Comparison of ENCODE assay signal across 8 mouse cellular contexts in genomic region chr10:81604968-81605665, GRCm38 (mm10). TPM values are rescaled to one million over a fixed set of nuclear protein-coding genes. Genes with fewer than 3 reads are reported as not detected.
DNase-seq lines count a peak whose midpoint lies in the region; ATAC-seq lines count a peak whose summit lies in the region.

No protein-coding gene starts in this region.

- H3K36me3 ChIP-seq in intestine, embryonic 14.5 days (ENCODE audit: control insufficient read depth, insufficient read depth, low read length), result no peaks in the 10 kb centered on the region
- peaks cover 16% of the 10 kb centered on the region for H3K36me3 ChIP-seq in midbrain, embryonic 10.5 days

- H3K9ac ChIP-seq in intestine, embryonic 14.5 days (ENCODE audit: low read length), result peak overlapping the region; percentile 8; the same call in 1 of the 2 replicates

- peak overlapping the region; percentile 49 for H3K4me2 ChIP-seq in intestine, embryonic 14.5 days (ENCODE audit: low read length)

- DNase-seq in adrenal gland, adult 18-20 months (ENCODE audit: low spot score in 2 of 2), result peak; percentile 81 to 84
- peak; percentile 95 for DNase-seq in embryo, embryonic 10 days (ENCODE audit: low spot score)
- DNase-seq in gastrocnemius, postnatal 25 days, result peak; percentile 77
- peak; percentile 94 for DNase-seq in intestine, embryonic 14.5 days (ENCODE audit: low spot score)
- peak; percentile 83 to 88 for DNase-seq in left cerebral cortex, postnatal 36 days (ENCODE audit: low spot score in 2 of 2)
- peak; percentile 87 for DNase-seq in midbrain, embryonic 10.5 days (ENCODE audit: low spot score)
- DNase-seq in right cerebral cortex, postnatal 36 days (ENCODE audit: low spot score in 2 of 2), result peak; percentile 74 to 84
- peak; percentile 76 to 86 for DNase-seq in urinary bladder, postnatal 4 days (ENCODE audit: low spot score in 2 of 2)

- ATAC-seq in intestine, embryonic 14.5 days (replicated peaks; ENCODE audit: low FRiP score, low TSS enrichment, low read depth), result peak; percentile 1; the same call in 1 of the 2 replicates

- no peaks in the 10 kb centered on the region for H3K27me3 ChIP-seq in intestine, embryonic 14.5 days (replicated peaks; ENCODE audit: control insufficient read depth, insufficient read depth, low read length)
- H3K27me3 ChIP-seq in midbrain, embryonic 10.5 days (ENCODE audit: low read depth, poor library complexity, severe bottlenecking), result peaks cover 24% of the 10 kb centered on the region

- H3K4me1 ChIP-seq in intestine, embryonic 14.5 days (replicated peaks; ENCODE audit: control insufficient read depth, insufficient read depth, low read length), result peaks cover 29% of the 10 kb centered on the region
- H3K4me1 ChIP-seq in midbrain, embryonic 10.5 days, result peaks cover 50% of the 10 kb centered on the region

- peak overlapping the region; percentile 28 for H3K4me3 ChIP-seq in intestine, embryonic 14.5 days (ENCODE audit: low read depth, low read length)
- peak overlapping the region; percentile 70 for H3K4me3 ChIP-seq in midbrain, embryonic 10.5 days

- H3K27ac ChIP-seq in intestine, embryonic 14.5 days (ENCODE audit: low read depth), result peak overlapping the region; percentile 88
- H3K27ac ChIP-seq in midbrain, embryonic 10.5 days (replicated peaks), result peak overlapping the region; percentile 82

- no peaks in the 10 kb centered on the region for H3K9me3 ChIP-seq in intestine, embryonic 14.5 days (ENCODE audit: control insufficient read depth, low read length)
- no peaks in the 10 kb centered on the region for H3K9me3 ChIP-seq in midbrain, embryonic 10.5 days (replicated peaks)

- intact Hi-C loops in left cerebral cortex, postnatal 36 days (cut with DNase I), result loop anchor here (2.0 to 5.0 kb wide), 2 partner anchors 42 to 103 kb away; partner anchors contain the start of gene S1pr4

- 19% methylated on average over 29 of the region's 29 CpGs for WGBS in intestine, embryonic 14.5 days
- WGBS in midbrain, embryonic 10.5 days, result 20% methylated on average over 29 of the region's 29 CpGs

RNA-seq across cellular contexts. Expression of gene BC025920, which starts 1.0 kb away (rescaled TPM):
- total RNA-seq in adrenal gland, adult 18-20 months (2021), result 1 to 10 TPM; 1.2 to 1.7 TPM
- total RNA-seq in gastrocnemius, postnatal 25 days (2021), result 1 to 10 TPM; 1.8 to 2.5 TPM
- 0.61 and 1.5 TPM in 2 replicates for polyA plus RNA-seq in intestine, embryonic 14.5 days (2014; fragmentation: Nextera tagmentation; extraction: Ambion mirVana)
- 1 to 10 TPM; 3.5 to 3.6 TPM for total RNA-seq in left cerebral cortex, postnatal 36 days (2021)
- polyA plus RNA-seq in midbrain, embryonic 10.5 days (2016; fragmentation: Nextera tagmentation; extraction: Ambion mirVana), result 1.4 and 2.0 TPM in 2 replicates

RNA-seq across cellular contexts. Expression of gene Tle6, which starts 4.2 kb away (rescaled TPM):
- 10 to 100 TPM; 21.4 to 37.3 TPM for total RNA-seq in adrenal gland, adult 18-20 months (2021)
- 1 to 10 TPM; 3.9 to 6.8 TPM for total RNA-seq in gastrocnemius, postnatal 25 days (2021)
- 15.0 and 21.3 TPM in 2 replicates for polyA plus RNA-seq in intestine, embryonic 14.5 days (2014; fragmentation: Nextera tagmentation; extraction: Ambion mirVana)
- total RNA-seq in left cerebral cortex, postnatal 36 days (2021), result 10 to 100 TPM in 1 of 2 experiments, 1 to 10 TPM in 1; 9.7 to 10.9 TPM
- 6.0 and 8.8 TPM in 2 replicates for polyA plus RNA-seq in midbrain, embryonic 10.5 days (2016; fragmentation: Nextera tagmentation; extraction: Ambion mirVana)

RNA-seq across cellular contexts. Expression of gene Sirt6, which starts 22.5 kb away (rescaled TPM):
- total RNA-seq in adrenal gland, adult 18-20 months (2021), result 10 to 100 TPM; 18.2 to 21.5 TPM
- total RNA-seq in gastrocnemius, postnatal 25 days (2021), result 1 to 10 TPM; 3.8 to 5.2 TPM
- polyA plus RNA-seq in intestine, embryonic 14.5 days (2014; fragmentation: Nextera tagmentation; extraction: Ambion mirVana), result 34.1 and 39.2 TPM in 2 replicates
- 10 to 100 TPM; 22.7 to 29.4 TPM for total RNA-seq in left cerebral cortex, postnatal 36 days (2021)
- 49.3 and 58.7 TPM in 2 replicates for polyA plus RNA-seq in midbrain, embryonic 10.5 days (2016; fragmentation: Nextera tagmentation; extraction: Ambion mirVana)

RNA-seq across cellular contexts. Expression of gene Ankrd24, which starts 23.2 kb away (rescaled TPM):
- total RNA-seq in adrenal gland, adult 18-20 months (2021), result 10 to 100 TPM; 20.6 to 21.6 TPM
- total RNA-seq in gastrocnemius, postnatal 25 days (2021), result 1 to 10 TPM; 5.9 to 9.5 TPM
- polyA plus RNA-seq in intestine, embryonic 14.5 days (2014; fragmentation: Nextera tagmentation; extraction: Ambion mirVana), result 4.7 and 6.4 TPM in 2 replicates
- 10 to 100 TPM; 37.8 to 46.7 TPM for total RNA-seq in left cerebral cortex, postnatal 36 days (2021)
- polyA plus RNA-seq in midbrain, embryonic 10.5 days (2016; fragmentation: Nextera tagmentation; extraction: Ambion mirVana), result 5.8 and 5.9 TPM in 2 replicates

RNA-seq across cellular contexts. Expression of gene Tle2, which starts 30.8 kb away (rescaled TPM):
- total RNA-seq in adrenal gland, adult 18-20 months (2021), result 10 to 100 TPM; 58.2 to 65.6 TPM
- total RNA-seq in gastrocnemius, postnatal 25 days (2021), result 1 to 10 TPM; 5.3 to 6.2 TPM
- 15.8 and 17.8 TPM in 2 replicates for polyA plus RNA-seq in intestine, embryonic 14.5 days (2014; fragmentation: Nextera tagmentation; extraction: Ambion mirVana)
- total RNA-seq in left cerebral cortex, postnatal 36 days (2021), result 10 to 100 TPM; 23.7 to 37.6 TPM
- 9.7 and 13.5 TPM in 2 replicates for polyA plus RNA-seq in midbrain, embryonic 10.5 days (2016; fragmentation: Nextera tagmentation; extraction: Ambion mirVana)

Comparison
In these comparisons a context has a peak if more than half of its experiments do, and no peak if none do; other contexts are left out.
1. Peak in every context shown above with its lines: DNase-seq, ATAC-seq, H3K4me3 ChIP-seq and H3K27ac ChIP-seq.